Mouse (Mus musculus) stomach, postnatal 0 days (tissue): ENCODE data around the gene Dnmt3b.

ENCODE experiments used
- CTCF ChIP-seq: IDR thresholded peaks from 2 replicates; pipeline ENCODE4 v1.5.1; 2016; ENCODE audit warnings: antibody characterized with exemption, low read depth, mild to moderate bottlenecking, moderate library complexity
- EP300 ChIP-seq: optimal IDR thresholded peaks from 2 replicates; pipeline ENCODE3; 2016; ENCODE audit warnings: antibody characterized with exemption

GRCm38 (mm10) chr2:153612594-153613281 is 36.5 kb upstream of the Dnmt3b start:
- TF ChIP-seq CTCF (no peak), EP300 (no peak)
